Mouse (Mus musculus) cerebellum, adult 2 months (tissue): ENCODE measurements around the gene Dpep3. TPM values are rescaled to one million over a fixed set of nuclear protein-coding genes. Genes with fewer than 3 reads are reported as not detected.
A peak's percentile ranks its signal among the peaks of the same experiment; 100 is the strongest.

Source experiments
- DNase-seq, 2 experiments: peaks; one replicate each; pipeline ENCODE4 v3.0.0; 2021
- H3K27ac ChIP-seq: fragments of 200-500 bp; 2 replicates; pipeline ENCODE4 v1.5.1; 2012; ENCODE audit warnings: low read length, control low read depth, inconsistent platforms; ENCODE audit not compliant: insufficient read depth
- H3K27me3 ChIP-seq: fragments of 200-500 bp; 2 replicates; pipeline ENCODE4 v1.6.1; 2012; ENCODE audit warnings: inconsistent platforms, mild to moderate bottlenecking, low read length, moderate library complexity; ENCODE audit not compliant: control insufficient read depth, insufficient read depth
- H3K4me1 ChIP-seq: fragments of 200-500 bp; 2 replicates; pipeline ENCODE4 v1.6.1; 2011; ENCODE audit warnings: low read length; ENCODE audit not compliant: control insufficient read depth, insufficient read depth
- H3K4me3 ChIP-seq: fragments of 200-500 bp; replicated peaks from 2 replicates; pipeline ENCODE3; 2011; ENCODE audit warnings: mild to moderate bottlenecking, low read depth, low read length, control low read depth; ENCODE audit not compliant: insufficient read depth
- CTCF ChIP-seq: fragments of 200-500 bp; IDR thresholded peaks from 2 replicates; pipeline ENCODE4 v1.5.1; 2011; ENCODE audit warnings: low read depth, mild to moderate bottlenecking, control low read depth, low read length, moderate library complexity, borderline replicate concordance; ENCODE audit not compliant: insufficient read depth
- POLR2A ChIP-seq: fragments of 200-500 bp; IDR thresholded peaks from 2 replicates; pipeline ENCODE4 v1.6.1; 2011; ENCODE audit warnings: low read length, control low read depth, borderline replicate concordance; ENCODE audit not compliant: insufficient read depth
- WGBS: fragments of 180-500 bp; shearing (Covaris S2); methylation state at CpG from one replicate; pipeline ENCODE4 v1.1.7; 2018; 5-methylcytosine and 5-hydroxymethylcytosine counted together
- polyA plus RNA-seq: library from polyadenylated mRNA; depleted of rRNA; stranded (reverse); fragments of >200 nt; gene quantifications from 2 replicates; pipeline ENCODE4 v1.2.3, GENCODE M21; 2012; rRNA removed

The Dpep3 gene
- polyA plus RNA-seq, 1 experiment = not detected

DNA sequence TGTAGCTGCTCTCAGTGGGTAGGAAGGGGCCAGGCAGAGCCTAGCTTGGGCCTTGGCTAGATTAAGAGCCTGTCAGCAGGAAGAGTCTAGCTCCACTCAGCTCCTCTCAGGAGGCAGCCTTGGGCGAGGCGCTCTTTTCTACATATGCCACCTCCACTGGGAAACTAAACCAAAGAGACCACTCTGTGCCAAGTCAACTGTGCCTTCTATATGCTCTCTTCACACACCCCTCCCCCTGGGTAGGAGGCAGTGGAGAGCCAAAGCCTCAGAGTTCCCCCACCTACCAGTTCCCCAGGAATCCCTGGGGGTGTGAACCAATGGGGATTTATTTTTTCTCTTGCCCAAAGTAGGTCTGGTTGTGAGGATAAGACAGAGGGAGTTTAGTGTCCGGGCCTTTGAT is 48.0 kb downstream of the Dpep3 start:
- Histone ChIP-seq H3K27me3 (no peaks in the 10 kb centered on the region), H3K4me3 (no peak overlapping the region), H3K4me1 (peaks cover 3% of the 10 kb centered on the region), H3K27ac (no peak overlapping the region)
- WGBS = 75% methylated on average over 3 of the region's 3 CpGs
- DNase-seq = no peak
- TF ChIP-seq CTCF (no peak), POLR2A (no peak)

DNA sequence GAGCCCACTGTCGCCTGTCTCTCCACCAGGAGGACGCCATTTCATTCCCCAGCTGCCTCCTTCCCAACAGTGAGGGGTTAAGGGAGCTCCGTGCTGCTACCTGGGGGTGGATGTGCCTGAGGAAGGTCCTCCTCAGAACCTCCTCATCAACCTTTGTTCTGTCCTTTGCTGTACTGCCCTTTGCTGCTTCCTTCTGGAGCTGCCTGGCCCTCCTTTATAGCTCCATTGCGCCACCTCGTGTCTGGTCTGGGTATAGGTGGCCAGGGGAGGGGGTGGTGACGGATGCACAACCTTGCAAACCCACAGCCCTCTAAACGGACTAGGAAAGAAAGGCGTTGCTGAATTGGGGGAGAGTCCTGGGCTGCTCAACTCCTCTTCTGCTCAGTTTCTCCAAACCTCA is 48.6 kb downstream of the Dpep3 start:
- no peak overlapping the region for H3K4me3 ChIP-seq
- DNase-seq = peak; percentile 75 to 89
- WGBS = 17% methylated on average over 8 of the region's 8 CpGs
- peaks cover 9% of the 10 kb centered on the region for H3K4me1 ChIP-seq
- peak; percentile 98 for TF ChIP-seq CTCF
- TF ChIP-seq POLR2A = no peak
- H3K27ac ChIP-seq = no peak overlapping the region
- no peaks in the 10 kb centered on the region for H3K27me3 ChIP-seq

DNA sequence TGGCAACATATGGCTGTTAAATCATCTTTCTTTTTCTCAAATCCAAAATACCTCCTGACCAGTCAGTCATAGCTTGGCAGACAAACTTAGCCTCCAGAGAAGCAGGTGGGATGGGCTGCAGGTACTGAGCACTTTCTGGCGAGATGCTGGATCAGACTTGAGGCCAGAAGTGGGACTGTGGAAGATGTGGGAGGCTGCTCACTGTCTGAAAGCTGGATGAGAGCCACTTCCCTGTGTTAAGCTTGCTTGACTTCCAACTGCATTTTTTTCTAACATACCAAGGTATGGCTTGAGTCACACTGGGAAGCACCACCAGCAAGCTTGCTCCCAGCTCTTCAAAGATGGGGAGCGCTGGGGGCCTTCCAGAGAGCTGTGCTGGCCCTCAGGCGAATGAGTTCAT is 54.1 kb downstream of the Dpep3 start:
- TF ChIP-seq POLR2A (no peak), CTCF (no peak)
- no peak overlapping the region for H3K27ac ChIP-seq
- H3K4me1 ChIP-seq = peaks cover 10% of the 10 kb centered on the region
- DNase-seq = no peak
- no peak overlapping the region for H3K4me3 ChIP-seq
- no peaks in the 10 kb centered on the region for H3K27me3 ChIP-seq
- 68% methylated on average over 3 of the region's 3 CpGs for WGBS

Other genes with a start within 250 kb of the Dpep3 start
- gene Gfod2, start 220.8 kb downstream of the Dpep3 start, polyA plus RNA-seq = 20.7 and 21.4 TPM in 2 replicates
- gene Ranbp10, start 152.1 kb downstream of the Dpep3 start, polyA plus RNA-seq = 30.5 and 32.1 TPM in 2 replicates
- gene Tsnaxip1, start 151.7 kb downstream of the Dpep3 start, polyA plus RNA-seq = 0.25 and 0.98 TPM in 2 replicates
- 27.8 and 30.8 TPM in 2 replicates for gene Cenpt, start 126.2 kb downstream of the Dpep3 start, polyA plus RNA-seq
- gene Thap11, start 124.3 kb downstream of the Dpep3 start, polyA plus RNA-seq = 52.0 and 53.5 TPM in 2 replicates
- 104 and 111 TPM in 2 replicates for gene Nutf2, start 118.8 kb downstream of the Dpep3 start, polyA plus RNA-seq
- 75.5 and 81.8 TPM in 2 replicates for gene Edc4, start 98.5 kb downstream of the Dpep3 start, polyA plus RNA-seq
- 4.7 and 5.3 TPM in 2 replicates for gene Nrn1l, start 85.9 kb downstream of the Dpep3 start, polyA plus RNA-seq
- 13.6 and 14.1 TPM in 2 replicates for gene Pskh1, start 79.0 kb downstream of the Dpep3 start, polyA plus RNA-seq
- gene Ctrl, start 45.6 kb downstream of the Dpep3 start, polyA plus RNA-seq = 2.6 and 3.4 TPM in 2 replicates
- gene Psmb10, start 41.0 kb downstream of the Dpep3 start, polyA plus RNA-seq = 84.3 and 89.4 TPM in 2 replicates
- gene Lcat, start 36.0 kb downstream of the Dpep3 start, polyA plus RNA-seq = 106 and 110 TPM in 2 replicates
- 34.9 and 36.1 TPM in 2 replicates for gene Slc12a4, start 13.3 kb downstream of the Dpep3 start, polyA plus RNA-seq
- 34.1 and 35.7 TPM in 2 replicates for gene Dus2, start 11.9 kb upstream of the Dpep3 start, polyA plus RNA-seq
- gene Dpep2nb, start 26.5 kb upstream of the Dpep3 start, polyA plus RNA-seq = 0.13 TPM in 1 of 2 replicates, not detected in the other
- 15.2 and 16.0 TPM in 2 replicates for gene Ddx28, start 32.5 kb upstream of the Dpep3 start, polyA plus RNA-seq
- gene Nfatc3, start 79.4 kb upstream of the Dpep3 start, polyA plus RNA-seq = 11.1 and 11.6 TPM in 2 replicates
- gene Esrp2, start 157.5 kb upstream of the Dpep3 start, polyA plus RNA-seq = 0.05 and 0.10 TPM in 2 replicates
- 12.1 and 13.1 TPM in 2 replicates for gene Pla2g15, start 171.0 kb upstream of the Dpep3 start, polyA plus RNA-seq
- gene Slc7a6, start 189.4 kb upstream of the Dpep3 start, polyA plus RNA-seq = 25.4 and 25.8 TPM in 2 replicates
- 31.6 and 33.7 TPM in 2 replicates for gene Slc7a6os, start 231.5 kb upstream of the Dpep3 start, polyA plus RNA-seq
- gene Prmt7, start 231.5 kb upstream of the Dpep3 start, polyA plus RNA-seq = 36.0 and 36.1 TPM in 2 replicates